Mouse (Mus musculus): ENCODE measurements around the gene Dmd. TPM values are rescaled to one million over a fixed set of nuclear protein-coding genes. Genes with fewer than 3 reads are reported as not detected.

Dmd gene
- polyA plus RNA-seq, 1 experiment from 2014 or later = 9.4 TPM

- ATAC-seq = no peak
- no peaks in the 10 kb centered on the region for H3K9me3 ChIP-seq (ENCODE audit: low read length)
- no peaks in the 10 kb centered on the region for H3K36me3 ChIP-seq (replicated peaks; ENCODE audit: insufficient read depth, low read length)
- no peak overlapping the region for H3K27ac ChIP-seq (ENCODE audit: low read depth)
- 80% methylated on average over 10 of the region's 10 CpGs for WGBS (ENCODE audit: insufficient replicate concordance)
- H3K4me2 ChIP-seq (ENCODE audit: low read depth, low read length) = no peak overlapping the region
- H3K4me1 ChIP-seq (ENCODE audit: insufficient read depth) = no peaks in the 10 kb centered on the region
- no peak overlapping the region for H3K4me3 ChIP-seq (ENCODE audit: low read depth, low read length)
- no peak overlapping the region for H3K9ac ChIP-seq (replicated peaks)
- H3K27me3 ChIP-seq (ENCODE audit: insufficient read depth, low read length) = no peaks in the 10 kb centered on the region
- DNase-seq = no peak
- no peak for TF ChIP-seq CTCF (IDR thresholded peaks at IDR 0.05; ENCODE audit: low read depth)
- no peak for TF ChIP-seq EP300 (IDR thresholded peaks at IDR 0.05; ENCODE audit: low read depth)
Observed at GRCm38 (mm10) chrX:84932715-84933473, 1984.2 kb downstream of the Dmd start.

GRCm38 (mm10) chrX:84960557-84960956 is 2011.9 kb downstream of the Dmd start:
- ATAC-seq (no peak), DNase-seq (no peak)
- no peak overlapping the region for H3K27ac ChIP-seq (ENCODE audit: low read depth)
- H3K4me2 ChIP-seq (ENCODE audit: low read depth, low read length) = no peak overlapping the region
- H3K9me3 ChIP-seq (ENCODE audit: low read length) = no peaks in the 10 kb centered on the region
- no peaks in the 10 kb centered on the region for H3K27me3 ChIP-seq (ENCODE audit: insufficient read depth, low read length)
- no peak for TF ChIP-seq CTCF (IDR thresholded peaks at IDR 0.05; ENCODE audit: low read depth)
- H3K4me1 ChIP-seq (ENCODE audit: insufficient read depth) = no peaks in the 10 kb centered on the region
- no peak overlapping the region for H3K9ac ChIP-seq (replicated peaks)
- WGBS (ENCODE audit: insufficient replicate concordance) = 70% methylated on average over 5 of the region's 5 CpGs
- no peaks in the 10 kb centered on the region for H3K36me3 ChIP-seq (replicated peaks; ENCODE audit: insufficient read depth, low read length)
- no peak overlapping the region for H3K4me3 ChIP-seq (ENCODE audit: low read depth, low read length)

GRCm38 (mm10) chrX:84960972-84961371 is 2012.3 kb downstream of the Dmd start:
- DNase-seq = no peak
- Histone ChIP-seq H3K4me1 (ENCODE audit: insufficient read depth) (no peaks in the 10 kb centered on the region), H3K27me3 (ENCODE audit: insufficient read depth, low read length) (no peaks in the 10 kb centered on the region), H3K9me3 (ENCODE audit: low read length) (no peaks in the 10 kb centered on the region), H3K9ac (replicated peaks) (no peak overlapping the region), H3K27ac (ENCODE audit: low read depth) (no peak overlapping the region), H3K4me3 (ENCODE audit: low read depth, low read length) (no peak overlapping the region), H3K36me3 (replicated peaks; ENCODE audit: insufficient read depth, low read length) (no peaks in the 10 kb centered on the region), H3K4me2 (ENCODE audit: low read depth, low read length) (no peak overlapping the region)
- TF ChIP-seq CTCF (IDR thresholded peaks at IDR 0.05; ENCODE audit: low read depth) (no peak), EP300 (IDR thresholded peaks at IDR 0.05; ENCODE audit: low read depth) (no peak)
- ATAC-seq = no peak
- 55% methylated on average over 6 of the region's 6 CpGs for WGBS (ENCODE audit: insufficient replicate concordance)

- no peaks in the 10 kb centered on the region for H3K4me1 ChIP-seq (ENCODE audit: insufficient read depth)
- H3K36me3 ChIP-seq (replicated peaks; ENCODE audit: insufficient read depth, low read length) = no peaks in the 10 kb centered on the region
- DNase-seq (no peak), ATAC-seq (no peak)
- no peaks in the 10 kb centered on the region for H3K9me3 ChIP-seq (ENCODE audit: low read length)
- no peaks in the 10 kb centered on the region for H3K27me3 ChIP-seq (ENCODE audit: insufficient read depth, low read length)
- H3K4me3 ChIP-seq (ENCODE audit: low read depth, low read length) = no peak overlapping the region
- H3K9ac ChIP-seq (replicated peaks) = no peak overlapping the region
- no peak overlapping the region for H3K4me2 ChIP-seq (ENCODE audit: low read depth, low read length)
- no peak overlapping the region for H3K27ac ChIP-seq (ENCODE audit: low read depth)
- no peak for TF ChIP-seq EP300 (IDR thresholded peaks at IDR 0.05; ENCODE audit: low read depth)
- no peak for TF ChIP-seq CTCF (IDR thresholded peaks at IDR 0.05; ENCODE audit: low read depth)
Observed at GRCm38 (mm10) chrX:85008304-85008703, 2059.6 kb downstream of the Dmd start.

GRCm38 (mm10) chrX:85041466-85042058 is 2092.9 kb downstream of the Dmd start:
- TF ChIP-seq EP300 (IDR thresholded peaks at IDR 0.05; ENCODE audit: low read depth) (no peak), CTCF (IDR thresholded peaks at IDR 0.05; ENCODE audit: low read depth) (no peak)
- Histone ChIP-seq H3K4me3 (ENCODE audit: low read depth, low read length) (no peak overlapping the region), H3K9ac (replicated peaks) (no peak overlapping the region), H3K27ac (ENCODE audit: low read depth) (no peak overlapping the region), H3K36me3 (replicated peaks; ENCODE audit: insufficient read depth, low read length) (no peaks in the 10 kb centered on the region), H3K4me1 (ENCODE audit: insufficient read depth) (no peaks in the 10 kb centered on the region), H3K9me3 (ENCODE audit: low read length) (no peaks in the 10 kb centered on the region), H3K27me3 (ENCODE audit: insufficient read depth, low read length) (no peaks in the 10 kb centered on the region), H3K4me2 (ENCODE audit: low read depth, low read length) (no peak overlapping the region)
- WGBS (ENCODE audit: insufficient replicate concordance) = 46% methylated on average over 8 of the region's 8 CpGs
- no peak for DNase-seq
- ATAC-seq = no peak

- Histone ChIP-seq H3K36me3 (replicated peaks; ENCODE audit: insufficient read depth, low read length) (no peaks in the 10 kb centered on the region), H3K4me2 (ENCODE audit: low read depth, low read length) (no peak overlapping the region), H3K9me3 (ENCODE audit: low read length) (no peaks in the 10 kb centered on the region), H3K27me3 (ENCODE audit: insufficient read depth, low read length) (no peaks in the 10 kb centered on the region), H3K4me1 (ENCODE audit: insufficient read depth) (no peaks in the 10 kb centered on the region), H3K9ac (replicated peaks) (no peak overlapping the region), H3K27ac (ENCODE audit: low read depth) (no peak overlapping the region), H3K4me3 (ENCODE audit: low read depth, low read length) (no peak overlapping the region)
- DNase-seq = no peak
- ATAC-seq = no peak
- WGBS (ENCODE audit: insufficient replicate concordance) = 83% methylated on average over 9 of the region's 9 CpGs
- TF ChIP-seq EP300 (IDR thresholded peaks at IDR 0.05; ENCODE audit: low read depth) = no peak
Observed at GRCm38 (mm10) chrX:85046631-85047030, 2098.0 kb downstream of the Dmd start.
